9 mouse cellular contexts compared by ENCODE assay signal in the genomic region with DNA sequence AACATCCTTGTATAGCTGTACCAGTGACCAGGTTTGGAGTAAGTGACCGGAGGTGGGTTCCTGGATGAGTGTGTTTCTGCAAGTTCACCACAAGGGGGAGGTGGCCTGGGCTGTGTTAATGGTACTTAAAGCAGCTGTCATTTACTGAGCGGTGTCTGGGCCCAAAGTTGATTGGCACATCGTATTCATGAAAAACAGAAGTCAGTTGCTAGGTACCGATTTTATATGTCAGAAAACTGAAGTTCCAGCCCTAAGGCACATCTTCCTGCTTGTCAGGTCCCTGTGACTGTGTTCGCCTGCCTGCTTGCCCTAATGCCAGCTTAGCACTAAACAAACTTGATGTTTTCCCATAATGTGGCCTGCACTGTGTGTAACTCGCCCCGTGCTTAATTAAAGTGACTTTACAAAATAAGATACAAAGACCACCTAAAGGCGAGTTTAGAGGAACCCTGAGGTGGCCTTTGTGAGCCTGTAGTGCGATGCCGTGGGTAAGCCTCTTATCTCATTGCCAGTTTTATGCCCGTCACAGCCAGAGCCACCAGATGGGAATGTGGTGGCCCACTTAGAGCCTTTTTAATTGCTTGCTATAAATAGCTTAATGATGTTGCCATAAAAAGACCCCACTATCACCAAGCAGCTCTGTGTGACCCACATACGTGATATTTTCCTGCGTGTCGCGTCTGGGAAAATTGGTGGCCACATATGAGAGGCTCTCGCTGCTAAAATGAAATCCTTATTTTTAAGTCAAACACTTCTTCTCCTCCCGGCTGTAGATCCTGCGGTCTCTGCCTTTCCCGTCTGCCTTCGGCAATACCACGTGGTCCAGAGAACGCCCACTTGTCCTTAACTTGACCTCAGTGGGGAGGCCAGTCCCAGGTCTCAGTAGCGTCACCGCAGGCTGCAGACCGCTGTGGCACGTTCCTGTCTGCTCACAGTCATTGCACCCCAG.
DNase-seq lines count a peak whose midpoint lies in the region; ATAC-seq and TF ChIP-seq lines count a peak whose summit lies in the region.
"Had no signal": no experiment of that assay in that cellular context is flagged by ENCODE, and none has a peak within 500 bp of the region (broad histone marks: within the 10 kb centered on the region; RNA-seq: fewer than 3 reads in every experiment).

No protein-coding gene starts in this region.

- peak; percentile 70 for TF ChIP-seq CTCF in layer of hippocampus, adult 2 months (conservative IDR thresholded peaks at IDR 0.05)

- intact Hi-C loops in left cerebral cortex, postnatal 10 days (cut with DNase I), result no loop called here

- ATAC-seq in cerebellum, adult (ENCODE audit: insufficient number of reproducible peaks, low FRiP score, low TSS enrichment), result 0 out of 2 replicates have a peak, but pooled peaks have one; percentile 34
- no peak for ATAC-seq in erythroblast, adult 5-6 weeks (replicated peaks; ENCODE audit: low FRiP score, poor library complexity, severe bottlenecking)
- ATAC-seq in monocyte, adult 5-6 weeks (replicated peaks; ENCODE audit: insufficient number of reproducible peaks, low FRiP score, low TSS enrichment, poor library complexity, severe bottlenecking), result no peak

- DNase-seq in layer of hippocampus, adult 2 months (ENCODE audit: low spot score in 2 of 2), result peak; percentile 2 to 24
- no peak for DNase-seq in layer of hippocampus, adult 8-10 months (ENCODE audit: low spot score in 2 of 2)
- peak; percentile 26 to 32 for DNase-seq in frontal cortex, postnatal 10 days (ENCODE audit: low spot score in 2 of 2)
- DNase-seq in left cerebral cortex, postnatal 10 days (ENCODE audit: extremely low spot score in 1 of 2, low spot score in 2 of 2), result peak; percentile 20 to 38
- peak; percentile 78 for DNase-seq in retina, embryonic 14.5 days (ENCODE audit: low spot score)

- H3K27ac ChIP-seq in layer of hippocampus, adult 2 months, result no peak overlapping the region
- H3K27ac ChIP-seq: liver, embryonic 14.5 days had no signal

- peak overlapping the region; percentile 3; the same call in 1 of the 2 replicates for H3K4me3 ChIP-seq in layer of hippocampus, adult 2 months

Comparison
In these comparisons a context has a peak if more than half of its experiments do, and no peak if none do; other contexts are left out.
1. DNase-seq: peak in layer of hippocampus, adult 2 months (2 of 2), frontal cortex, postnatal 10 days (2 of 2), left cerebral cortex, postnatal 10 days (2 of 2) and retina, embryonic 14.5 days (single experiment); none in layer of hippocampus, adult 8-10 months (0 of 2).